Mouse (Mus musculus) telencephalon, adult 2 months (tissue): ENCODE results near the gene Mepce.
A peak's percentile ranks its signal among the peaks of the same experiment; 100 is the strongest.

Experiments
- DNase-seq: peaks from one replicate; pipeline ENCODE4 v3.0.0-alpha.2; 2011; ENCODE audit warnings: low read depth, low spot score

The Mepce gene

DNA sequence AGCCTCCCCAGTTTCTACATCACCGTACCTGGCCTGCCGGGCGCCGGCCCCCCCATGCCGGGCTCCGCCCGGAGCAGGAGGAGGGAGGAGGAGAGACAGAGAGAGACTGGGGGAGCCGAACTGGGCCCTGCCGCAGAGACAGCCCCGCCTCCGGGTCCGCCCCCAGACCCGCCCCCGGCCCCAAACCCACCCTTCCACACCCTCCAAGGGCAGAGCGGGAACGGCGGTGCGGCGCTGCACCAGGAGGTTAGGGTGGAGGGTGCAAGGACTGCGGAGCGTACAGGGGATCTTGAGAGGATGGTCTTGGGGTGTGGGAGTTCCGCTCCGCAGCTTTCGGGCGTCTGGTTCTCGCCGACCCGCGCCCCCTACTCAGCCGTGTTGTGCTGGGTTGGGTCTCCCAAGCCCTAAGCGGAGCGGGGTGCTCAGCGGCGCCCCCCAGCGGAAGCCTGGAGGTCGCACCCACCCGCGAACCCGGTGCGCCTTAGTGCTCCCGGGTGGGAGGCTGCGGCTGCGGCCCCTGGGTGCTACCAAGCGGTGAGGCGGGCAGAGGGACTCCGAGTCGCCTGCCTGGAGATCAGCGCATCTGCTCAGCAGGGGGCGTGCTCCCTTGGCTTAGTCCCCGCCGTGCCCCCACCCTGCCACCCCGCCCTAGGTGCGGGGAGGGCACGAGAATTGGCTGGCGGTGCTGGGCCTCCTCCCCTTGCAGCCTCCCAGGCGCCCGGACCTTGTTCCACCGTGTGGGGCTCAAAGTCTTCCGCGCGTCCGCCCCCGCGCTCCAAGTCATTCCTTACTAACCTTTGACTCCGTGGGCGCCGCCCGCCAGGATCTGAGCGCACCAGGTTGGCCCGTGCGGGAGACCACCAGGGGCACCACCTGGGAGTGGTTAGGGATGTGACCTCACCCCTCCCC lies 46.2 kb downstream of the Mepce start, which contains the start of gene Nyap1:
Nyap1 (minus strand) TSS at position 585 of the 909 bp plus-strand sequence.
- peak; percentile 56 for DNase-seq

DNA sequence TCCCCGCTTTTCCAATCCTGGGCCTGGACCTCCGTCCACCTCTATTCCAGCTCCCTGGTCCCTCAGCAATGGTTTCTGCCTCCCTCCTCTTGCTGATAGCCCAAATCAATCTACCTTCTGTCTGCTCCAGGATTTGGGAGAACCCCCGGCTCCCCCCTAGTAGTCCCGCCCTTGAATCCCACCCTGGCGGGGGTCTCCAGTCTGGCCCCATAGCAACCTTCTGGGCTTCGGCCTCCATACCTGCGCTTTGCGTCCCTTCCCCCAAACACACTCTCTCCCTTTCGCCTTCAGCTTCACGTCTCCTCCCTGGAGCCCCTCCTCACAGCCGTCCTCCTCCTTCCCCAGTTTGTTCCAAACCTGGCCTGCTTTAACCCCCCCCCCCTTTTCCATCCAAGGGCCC lies 46.9 kb downstream of the Mepce start:
- no peak for DNase-seq

DNA sequence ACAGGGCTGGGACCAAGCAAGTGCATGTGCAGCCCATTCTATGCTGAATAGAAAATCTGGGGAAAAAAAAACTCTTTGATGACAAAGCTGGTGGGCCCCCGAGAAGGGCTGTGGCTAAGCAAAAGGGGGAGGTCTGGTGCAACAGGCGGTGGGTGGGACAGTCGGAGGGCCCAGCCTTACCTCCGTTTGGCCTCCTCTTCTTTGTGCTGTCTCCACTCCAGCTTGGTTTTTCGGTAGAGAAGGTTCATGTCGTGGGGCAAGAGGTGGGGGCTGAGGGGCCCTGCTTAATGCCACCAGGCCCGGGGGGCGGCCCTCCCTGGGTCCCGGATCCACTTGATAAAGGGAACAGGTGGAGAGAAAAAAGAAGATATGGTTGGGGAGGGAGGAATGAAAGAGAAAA lies 48.0 kb downstream of the Mepce start:
- no peak for DNase-seq

DNA sequence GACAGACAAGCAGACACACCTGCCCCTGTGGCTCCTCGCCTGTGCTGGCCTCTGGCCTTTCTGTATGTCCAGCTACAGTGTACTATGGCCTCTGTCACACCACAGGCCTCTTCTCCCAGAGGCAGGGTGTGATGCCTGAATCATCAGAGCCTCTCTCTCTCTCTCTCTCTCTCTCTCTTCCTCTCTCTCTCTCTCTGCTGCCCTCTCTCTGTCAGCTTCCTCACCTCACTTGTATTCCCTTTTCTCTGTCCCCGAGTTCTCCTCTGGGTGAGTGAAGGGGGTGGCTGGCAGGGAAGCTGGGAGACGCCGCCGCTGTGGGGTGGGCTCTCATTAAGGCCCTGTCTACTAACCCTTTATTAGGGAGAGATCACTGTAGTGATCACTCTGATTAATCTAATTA lies 48.9 kb downstream of the Mepce start:
- DNase-seq: no peak

DNA sequence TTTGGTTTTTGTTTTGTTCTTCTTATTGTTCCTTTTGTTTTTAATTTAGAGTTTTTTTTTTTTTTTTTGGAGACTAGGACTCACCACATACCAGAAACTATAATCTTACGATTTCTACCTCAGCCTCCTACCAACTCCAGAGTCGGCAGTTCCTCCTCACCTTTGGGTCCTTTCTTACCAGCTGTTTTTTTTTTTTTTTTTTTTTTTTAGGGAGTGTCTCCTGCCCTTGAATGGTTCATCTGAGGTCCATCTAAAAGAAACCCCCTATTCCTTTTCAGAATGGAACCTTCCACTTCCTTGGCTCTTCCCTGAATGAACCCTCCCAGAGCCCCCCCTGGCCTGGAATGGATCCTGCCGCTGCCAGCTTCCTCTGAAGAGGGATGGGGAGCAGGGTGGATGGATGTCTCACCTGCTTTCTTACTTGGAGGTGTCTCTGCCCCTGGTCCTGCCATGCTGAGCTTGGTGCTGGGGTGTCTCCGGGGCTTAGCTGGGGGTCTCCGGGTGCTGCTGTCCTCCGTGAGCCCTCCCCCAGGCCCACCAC lies 50.0 kb downstream of the Mepce start:
- DNase-seq: peak; percentile 71

DNA sequence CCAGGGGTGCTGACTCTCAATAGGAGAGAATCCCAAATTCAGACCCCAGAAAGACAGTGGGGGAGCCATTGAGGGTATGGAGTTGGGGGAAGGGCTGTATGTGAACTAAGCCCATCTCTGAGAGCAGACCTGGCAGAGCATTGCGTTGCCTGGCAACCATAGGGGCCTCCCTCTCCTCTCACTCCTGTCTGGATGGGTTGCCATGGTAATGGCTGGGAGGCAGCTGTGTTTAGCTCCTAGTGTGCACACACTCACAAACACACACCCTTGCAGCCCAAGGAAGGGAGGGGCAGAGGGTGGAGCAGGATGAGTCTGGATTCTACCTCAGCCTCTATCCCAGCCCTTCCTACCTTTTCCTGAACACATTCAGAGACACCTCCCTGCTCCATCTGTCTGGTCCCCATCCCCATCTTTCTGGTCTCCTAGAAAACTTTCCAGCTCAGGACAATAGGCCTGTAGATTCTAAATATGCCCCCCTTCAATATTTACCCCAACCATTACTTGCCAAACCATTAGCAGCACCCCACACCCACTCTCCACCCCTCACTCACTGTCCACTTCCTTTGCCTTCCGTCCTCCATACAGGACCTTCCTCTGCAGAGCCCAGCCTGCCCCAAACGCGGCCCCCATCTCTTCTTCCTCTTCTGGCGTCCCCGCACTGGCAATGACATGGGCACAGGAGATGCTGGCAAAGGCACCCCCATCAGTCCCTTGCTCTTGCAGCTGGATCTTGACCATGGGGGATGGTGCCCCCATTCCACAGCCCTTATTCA lies 53.0 kb downstream of the Mepce start:
- peak; percentile 97 for DNase-seq

DNA sequence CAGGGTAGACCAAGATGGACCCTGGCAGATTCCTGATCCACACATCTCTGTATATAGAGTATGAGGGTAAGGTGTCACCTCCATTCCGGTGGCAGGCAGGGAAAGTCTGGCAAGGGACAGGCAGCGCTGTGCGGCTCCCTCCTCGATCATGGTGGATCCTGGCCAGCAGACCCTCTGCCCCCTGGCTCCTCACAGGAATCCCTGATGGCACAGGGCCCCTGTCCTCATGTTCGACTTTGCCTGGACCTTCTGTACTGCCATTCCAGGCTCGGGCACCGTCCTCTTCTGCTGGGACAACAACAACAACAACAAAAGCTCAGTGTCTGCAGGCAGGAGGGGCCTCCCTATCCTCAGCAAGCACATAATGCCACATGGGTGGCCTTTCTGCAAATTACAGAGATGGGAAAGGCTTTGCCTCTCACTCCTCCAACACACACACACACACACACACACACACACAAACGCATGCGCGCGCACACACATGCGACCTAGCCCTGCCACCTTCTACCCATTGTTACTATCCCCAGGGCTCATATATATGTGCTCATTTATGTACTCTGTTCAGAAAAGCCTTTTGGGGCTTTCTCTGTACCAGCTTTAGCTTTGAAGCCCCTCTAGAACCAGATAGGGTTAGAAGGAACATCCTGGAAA lies 53.7 kb downstream of the Mepce start:
- no peak for DNase-seq
